Mouse (Mus musculus) embryonic facial prominence, embryonic 11.5 days (tissue): ENCODE measurements at regions not wholly inside any gene's neighbourhood (a gene's known extent, or its start where the extent isn't known, plus 50 kb on each side); places are given as distances from the start of the nearest gene placed in this dataset.

Source experiments
- ATAC-seq: fragments of 200-750 bp; cut with Nextera tagmentation; replicated peaks from 2 replicates; pipeline ENCODE4 v1.8.0; 2017; ENCODE audit warnings: low read depth; ENCODE audit not compliant: insufficient number of reproducible peaks, low FRiP score, low TSS enrichment
- DNase-seq: peaks from one replicate; pipeline ENCODE4 v3.0.0-alpha.2; 2015; ENCODE audit warnings: low spot score
- H3K27ac ChIP-seq: fragments of 300-500 bp; sonication (generic); replicated peaks from 2 replicates; pipeline ENCODE4 v1.5.1; 2014; ENCODE audit warnings: mild to moderate bottlenecking, low read depth, low read length, control low read depth
- H3K27me3 ChIP-seq: fragments of 300-500 bp; sonication (generic); 2 replicates; pipeline ENCODE4 v1.6.1; 2014; ENCODE audit warnings: mild to moderate bottlenecking, low read length, moderate library complexity, mixed read lengths; ENCODE audit not compliant: control insufficient read depth, insufficient read depth
- H3K36me3 ChIP-seq: fragments of 300-500 bp; sonication (generic); replicated peaks from 2 replicates; pipeline ENCODE4 v1.6.1; 2014; ENCODE audit warnings: low read depth, mild to moderate bottlenecking, low read length, moderate library complexity, mixed read lengths; ENCODE audit not compliant: control insufficient read depth, insufficient read depth
- H3K4me1 ChIP-seq: fragments of 300-500 bp; sonication (generic); 2 replicates; pipeline ENCODE4 v1.6.1; 2014; ENCODE audit warnings: low read length, mixed read lengths; ENCODE audit not compliant: control insufficient read depth, insufficient read depth
- H3K4me2 ChIP-seq: fragments of 300-500 bp; sonication (generic); 2 replicates; pipeline ENCODE4 v1.6.1; 2014; ENCODE audit warnings: low read depth, mild to moderate bottlenecking, control low read depth, low read length, moderate library complexity
- H3K4me3 ChIP-seq: fragments of 300-500 bp; sonication (generic); 2 replicates; pipeline ENCODE4 v1.5.1; 2014; ENCODE audit warnings: low read depth, low read length, control low read depth
- H3K9ac ChIP-seq: fragments of 300-500 bp; sonication (generic); replicated peaks from 2 replicates; pipeline ENCODE4 v1.6.1; 2014; ENCODE audit warnings: mild to moderate bottlenecking, control low read depth, low read length
- H3K9me3 ChIP-seq: fragments of 300-500 bp; sonication (generic); replicated peaks from 2 replicates; pipeline ENCODE4 v1.6.1; 2016; ENCODE audit warnings: mild to moderate bottlenecking, low read length, inconsistent platforms, mixed read lengths; ENCODE audit not compliant: control insufficient read depth
- WGBS: fragments of 180-500 bp; shearing (Covaris S2); extraction: QIAGEN DNeasy Blood & Tissue Kit; methylation state at CpG from one replicate; pipeline ENCODE4 v1.1.7; 2014; 5-methylcytosine and 5-hydroxymethylcytosine counted together

GRCm38 (mm10) chr13:111985406-111985805, 176.6 kb upstream of the Map3k1 start:
- 84% methylated on average over 5 of the region's 5 CpGs for WGBS

DNA sequence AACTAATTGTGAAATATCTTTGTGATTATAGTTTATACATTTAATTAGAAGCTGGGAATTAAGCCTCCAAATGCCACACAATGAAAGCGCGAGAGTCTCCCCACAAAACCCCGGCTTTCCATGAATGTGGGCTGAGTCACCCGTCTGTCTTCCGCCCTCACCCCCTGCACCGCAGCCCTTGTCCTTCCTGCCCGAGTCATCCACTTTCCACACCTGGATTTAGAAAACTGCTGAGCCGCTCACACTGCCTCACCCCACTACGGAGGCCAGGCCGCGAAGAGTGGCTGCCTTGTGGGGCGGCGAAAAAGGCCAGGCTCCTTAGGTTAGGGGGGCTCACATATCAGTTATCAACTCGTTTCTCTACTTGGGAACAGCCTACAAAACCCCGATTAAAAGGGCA, 177.9 kb upstream of the Map3k1 start:
- no peaks in the 10 kb centered on the region for H3K27me3 ChIP-seq
- no peak overlapping the region for H3K4me3 ChIP-seq
- no peak overlapping the region for H3K27ac ChIP-seq
- ATAC-seq (no peak), DNase-seq (no peak)
- WGBS: 86% methylated on average over 15 of the region's 15 CpGs
- no peak overlapping the region for H3K4me2 ChIP-seq
- H3K9me3 ChIP-seq: no peaks in the 10 kb centered on the region
- no peak overlapping the region for H3K9ac ChIP-seq
- H3K4me1 ChIP-seq: no peaks in the 10 kb centered on the region
- no peaks in the 10 kb centered on the region for H3K36me3 ChIP-seq

More at GRCm38 (mm10) chr13:111985406-111985805, 176.6 kb upstream of the Map3k1 start:
- ATAC-seq (no peak), DNase-seq (no peak)
- Histone ChIP-seq H3K4me1 (no peaks in the 10 kb centered on the region), H3K27me3 (no peaks in the 10 kb centered on the region), H3K36me3 (no peaks in the 10 kb centered on the region), H3K9me3 (no peaks in the 10 kb centered on the region), H3K4me3 (no peak overlapping the region), H3K9ac (no peak overlapping the region), H3K27ac (no peak overlapping the region), H3K4me2 (no peak overlapping the region)

- H3K9me3 ChIP-seq: no peaks in the 10 kb centered on the region
- no peak overlapping the region for H3K4me3 ChIP-seq
- no peaks in the 10 kb centered on the region for H3K4me1 ChIP-seq
- H3K27me3 ChIP-seq: no peaks in the 10 kb centered on the region
- no peak for DNase-seq
- 90% methylated on average over 3 of the region's 3 CpGs for WGBS
- H3K27ac ChIP-seq: no peak overlapping the region
- no peaks in the 10 kb centered on the region for H3K36me3 ChIP-seq
- H3K9ac ChIP-seq: no peak overlapping the region
- no peak overlapping the region for H3K4me2 ChIP-seq
- no peak for ATAC-seq
These were observed 178.6 kb upstream of the Map3k1 start for GRCm38 (mm10) chr13:111987420-111987819.

- ATAC-seq: no peak; the same call in 1 of the 2 replicates
- H3K27me3 ChIP-seq: no peaks in the 10 kb centered on the region
These were observed 182.2 kb upstream of the Map3k1 start for GRCm38 (mm10) chr13:111990913-111991534.

GRCm38 (mm10) chr13:111992075-111992847, 183.5 kb upstream of the Map3k1 start:
- no peak for ATAC-seq
- no peak overlapping the region for H3K4me2 ChIP-seq
- no peaks in the 10 kb centered on the region for H3K4me1 ChIP-seq
- no peaks in the 10 kb centered on the region for H3K27me3 ChIP-seq
- no peak overlapping the region for H3K27ac ChIP-seq
- DNase-seq: no peak
- 78% methylated on average over 9 of the region's 9 CpGs for WGBS
- no peaks in the 10 kb centered on the region for H3K9me3 ChIP-seq
- no peak overlapping the region for H3K4me3 ChIP-seq
- no peak overlapping the region for H3K9ac ChIP-seq
- no peaks in the 10 kb centered on the region for H3K36me3 ChIP-seq

More at GRCm38 (mm10) chr13:111990913-111991534, 182.2 kb upstream of the Map3k1 start:
- Histone ChIP-seq H3K36me3 (no peaks in the 10 kb centered on the region), H3K9ac (no peak overlapping the region), H3K9me3 (no peaks in the 10 kb centered on the region), H3K27ac (no peak overlapping the region), H3K4me1 (no peaks in the 10 kb centered on the region), H3K4me3 (no peak overlapping the region), H3K4me2 (no peak overlapping the region)
- WGBS: 21% methylated on average over 11 of the region's 11 CpGs
- DNase-seq: peak; percentile 29

DNA sequence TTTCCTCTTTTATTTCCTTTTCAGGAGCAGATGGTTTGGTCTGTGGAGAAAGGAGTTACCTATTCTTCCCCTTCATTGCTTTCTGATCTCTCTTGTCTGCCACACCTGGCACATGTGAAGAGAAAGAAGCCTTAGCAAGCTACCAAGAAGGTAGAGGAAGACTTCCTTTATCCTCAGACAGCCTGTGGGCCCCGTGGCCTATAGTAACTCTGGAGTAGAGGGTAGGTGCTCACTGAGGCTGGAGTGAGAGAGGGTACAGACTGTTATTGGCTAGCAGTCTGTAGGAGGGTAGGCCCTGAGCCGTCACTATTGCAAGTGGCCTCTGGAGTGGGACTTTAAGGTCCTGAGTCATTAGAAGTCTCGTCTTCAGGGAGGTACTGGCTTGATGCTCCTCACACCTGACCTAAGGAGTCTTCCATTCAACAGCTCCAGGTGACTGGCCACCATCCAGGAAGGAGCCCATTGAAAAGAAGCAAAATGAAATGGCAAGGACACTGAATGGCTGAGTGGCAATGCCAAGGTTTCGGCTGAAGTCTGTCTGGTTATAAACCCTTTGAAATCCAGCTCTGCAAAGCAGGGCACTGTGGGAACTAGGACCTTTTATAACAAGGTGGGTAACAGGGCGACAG, 186.2 kb upstream of the Map3k1 start:
- ATAC-seq (no peak), DNase-seq (no peak)
- H3K9ac ChIP-seq: no peak overlapping the region
- H3K4me1 ChIP-seq: no peaks in the 10 kb centered on the region
- 86% methylated on average over 5 of the region's 5 CpGs for WGBS
- no peaks in the 10 kb centered on the region for H3K9me3 ChIP-seq
- no peaks in the 10 kb centered on the region for H3K27me3 ChIP-seq
- no peaks in the 10 kb centered on the region for H3K36me3 ChIP-seq
- no peak overlapping the region for H3K4me2 ChIP-seq
- no peak overlapping the region for H3K4me3 ChIP-seq
- H3K27ac ChIP-seq: no peak overlapping the region

- Histone ChIP-seq H3K27ac (no peak overlapping the region), H3K36me3 (no peaks in the 10 kb centered on the region), H3K4me1 (no peaks in the 10 kb centered on the region), H3K27me3 (no peaks in the 10 kb centered on the region), H3K4me3 (no peak overlapping the region), H3K9me3 (no peaks in the 10 kb centered on the region), H3K4me2 (no peak overlapping the region), H3K9ac (no peak overlapping the region)
- WGBS: 87% methylated on average over 6 of the region's 6 CpGs
- DNase-seq (no peak), ATAC-seq (no peak)
These were observed 186.9 kb upstream of the Map3k1 start for GRCm38 (mm10) chr13:111995716-111996115.

DNA sequence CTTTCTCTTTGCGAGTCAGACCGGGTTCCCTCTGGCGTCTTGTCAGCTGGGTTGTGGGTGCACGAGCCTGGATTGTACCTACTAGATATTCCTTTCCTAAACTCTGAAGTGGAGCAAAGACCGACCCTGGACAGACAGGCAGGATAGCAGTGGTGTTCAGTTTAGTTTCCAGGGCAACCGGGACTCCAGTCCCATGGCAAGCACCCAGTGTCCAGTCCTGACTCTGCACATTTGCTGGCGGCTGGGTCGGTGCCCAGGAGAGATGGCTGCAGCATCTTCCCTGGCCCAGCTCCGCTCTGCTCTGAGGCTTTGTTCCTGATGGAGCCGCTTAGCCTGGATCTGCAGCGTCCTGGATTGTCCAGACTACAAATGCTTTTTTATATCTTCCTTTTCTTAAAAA, 188.1 kb upstream of the Map3k1 start:
- Histone ChIP-seq H3K4me2 (no peak overlapping the region), H3K4me1 (no peaks in the 10 kb centered on the region), H3K36me3 (no peaks in the 10 kb centered on the region), H3K4me3 (no peak overlapping the region), H3K27me3 (no peaks in the 10 kb centered on the region), H3K9ac (no peak overlapping the region), H3K27ac (no peak overlapping the region), H3K9me3 (no peaks in the 10 kb centered on the region)
- DNase-seq: no peak
- no peak for ATAC-seq
- 77% methylated on average over 11 of the region's 11 CpGs for WGBS
